Mouse (Mus musculus): ENCODE results near the gene 4930550C14Rik.

Gene 4930550C14Rik

GRCm38 (mm10) chr9:53404753-53405722, 2.9 kb downstream of the 4930550C14Rik start:
- peak; percentile 86 to 87 for DNase-seq

- no peak for DNase-seq
Observed at GRCm38 (mm10) chr9:53408548-53408947, 6.4 kb downstream of the 4930550C14Rik start.

GRCm38 (mm10) chr9:53408953-53409361, 6.8 kb downstream of the 4930550C14Rik start:
- DNase-seq, result peak in 1 of 2 experiments; percentile 52

GRCm38 (mm10) chr9:53409427-53409826, 7.3 kb downstream of the 4930550C14Rik start:
- no peak for DNase-seq

- DNase-seq, result no peak
Observed at GRCm38 (mm10) chr9:53422133-53422896, 20.2 kb downstream of the 4930550C14Rik start.

- DNase-seq, result no peak
Observed at GRCm38 (mm10) chr9:53426726-53427125, 24.6 kb downstream of the 4930550C14Rik start.

- no peak for DNase-seq
Observed at GRCm38 (mm10) chr9:53427638-53428037, 25.5 kb downstream of the 4930550C14Rik start.

GRCm38 (mm10) chr9:53435830-53436570, 33.9 kb downstream of the 4930550C14Rik start:
- DNase-seq, result no peak

- no peak for DNase-seq
Observed at GRCm38 (mm10) chr9:53450609-53451008, 48.5 kb downstream of the 4930550C14Rik start.

- DNase-seq, result no peak
Observed at GRCm38 (mm10) chr9:53452038-53452437, 49.9 kb downstream of the 4930550C14Rik start.

GRCm38 (mm10) chr9:53472806-53473518, 70.8 kb downstream of the 4930550C14Rik start:
- DNase-seq, result no peak

Data from kidney, postnatal 36 days (tissue).